Mouse (Mus musculus) right cerebral cortex, postnatal 25 days (tissue): Measurements from ENCODE around the gene Ptpn3.

Experiments used
- DNase-seq: peaks from one replicate; pipeline ENCODE4 v3.0.0; 2022

Gene Ptpn3

DNA sequence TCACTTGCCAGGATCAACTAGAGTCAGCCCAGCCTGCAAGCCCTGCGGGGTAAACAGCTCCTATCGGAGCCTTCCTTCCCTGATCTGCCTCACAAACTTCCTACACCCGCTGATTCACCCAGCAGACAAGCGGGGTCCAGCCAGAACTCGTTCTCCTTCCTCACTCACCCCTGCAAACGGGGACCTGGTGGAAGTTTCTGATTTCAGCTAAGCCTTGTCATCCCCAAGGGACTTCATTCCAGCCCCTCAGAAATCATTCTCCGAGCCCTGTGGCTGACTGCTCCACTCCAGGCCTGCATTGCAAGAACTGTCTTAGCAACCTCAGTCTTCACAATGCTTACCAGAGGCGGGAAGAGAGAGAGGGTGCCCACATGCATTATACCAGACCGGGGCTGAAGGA is 39.8 kb downstream of the Ptpn3 start:
- DNase-seq, result no peak

DNA sequence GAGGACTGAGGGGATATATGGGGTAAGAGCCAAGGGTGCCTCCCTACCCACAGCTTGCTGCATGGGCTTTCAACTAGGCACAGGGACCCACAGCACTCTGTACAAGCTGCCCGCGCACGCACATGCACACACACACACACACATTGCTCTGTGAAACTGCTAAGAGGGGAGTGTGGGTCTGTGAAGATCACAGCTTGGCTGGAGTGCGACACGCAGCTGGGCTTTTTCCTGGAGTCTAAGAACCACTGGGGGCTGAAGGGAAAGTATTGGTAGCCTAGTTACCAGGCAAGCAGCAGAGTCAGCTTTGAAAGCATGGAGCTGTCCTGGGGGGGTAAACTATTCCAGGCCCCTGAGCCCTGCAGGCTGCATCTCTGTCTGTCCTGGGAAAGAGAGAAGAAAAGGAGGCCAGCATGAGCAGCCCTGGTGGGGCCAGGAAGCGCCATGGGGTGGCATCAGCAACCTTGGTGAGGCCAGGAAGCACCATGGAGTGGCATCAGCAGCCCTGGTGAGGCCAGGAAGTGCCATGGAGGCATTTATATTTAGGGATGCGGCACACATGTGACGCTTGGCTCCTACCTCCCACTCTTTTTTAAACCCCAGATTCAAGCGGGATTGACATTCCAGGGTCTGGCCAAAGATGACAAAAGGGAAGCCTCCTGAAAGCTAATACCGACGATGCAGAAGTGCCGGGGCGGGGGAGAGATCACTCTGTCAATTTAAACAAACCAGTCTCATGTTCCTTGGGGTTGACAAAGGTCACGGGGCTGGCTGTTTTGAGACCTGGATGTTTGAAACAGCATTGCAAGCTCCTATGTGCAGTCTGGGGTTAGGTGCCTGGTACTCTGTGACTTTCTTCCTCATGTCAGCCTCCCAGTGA is 43.2 kb downstream of the Ptpn3 start:
- DNase-seq, result no peak

DNA sequence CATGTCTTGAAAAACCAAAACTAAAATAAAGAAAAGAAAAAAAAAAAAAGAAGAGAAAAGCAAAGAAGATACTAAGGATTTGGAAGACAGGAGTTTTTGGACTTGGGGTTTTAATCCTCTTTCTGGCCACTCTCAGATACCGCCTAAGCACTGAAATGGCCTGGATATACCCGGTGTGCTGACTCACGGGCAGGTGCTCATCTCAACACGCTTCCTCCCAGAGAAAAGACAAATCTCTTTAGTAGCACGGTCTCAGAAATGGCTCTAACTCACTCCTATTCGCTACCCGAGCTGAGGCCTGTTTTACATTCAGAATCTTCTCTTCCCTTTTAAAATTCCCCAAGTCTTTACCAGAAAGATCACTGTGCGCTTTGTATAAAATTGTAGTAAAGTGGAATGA is 44.2 kb downstream of the Ptpn3 start:
- DNase-seq, result no peak

DNA sequence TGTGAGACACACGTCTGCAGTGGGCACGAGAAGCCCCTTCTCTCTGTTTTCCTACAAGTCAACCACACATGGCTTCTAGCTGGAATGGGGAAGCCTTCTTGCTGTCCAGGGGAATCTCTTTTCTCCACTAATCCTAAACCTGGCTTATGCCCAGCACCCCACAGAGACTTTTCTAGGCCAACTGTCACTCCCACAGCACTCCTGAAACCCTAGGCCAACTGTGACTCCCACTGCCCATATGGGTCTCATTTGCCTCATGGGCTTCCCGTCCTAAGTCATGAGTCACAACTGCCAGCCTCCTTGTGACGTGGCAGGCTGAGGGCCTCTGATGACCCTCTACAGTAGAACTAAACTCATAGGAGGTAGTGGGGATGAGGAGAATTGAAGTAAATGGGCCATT is 44.9 kb downstream of the Ptpn3 start:
- no peak for DNase-seq

DNA sequence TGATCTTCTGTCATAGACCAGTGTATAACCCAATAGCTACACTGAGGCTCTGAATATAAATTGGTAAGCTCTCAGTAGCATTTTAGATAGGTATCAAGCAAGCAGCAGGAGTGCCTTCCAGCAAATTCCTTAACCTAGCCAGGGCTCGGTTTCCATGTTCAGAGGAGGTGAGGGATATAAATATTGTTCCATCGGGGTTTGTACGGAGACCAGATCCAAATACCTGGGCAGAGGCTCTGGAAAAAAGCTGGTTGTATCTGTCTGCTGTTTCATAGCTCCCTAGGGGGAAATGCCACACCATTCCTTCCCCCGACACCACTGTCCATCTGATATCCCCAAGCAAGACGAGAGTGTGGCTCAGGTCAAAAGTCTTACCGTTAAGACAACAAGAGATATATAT is 47.2 kb downstream of the Ptpn3 start:
- DNase-seq, result no peak

DNA sequence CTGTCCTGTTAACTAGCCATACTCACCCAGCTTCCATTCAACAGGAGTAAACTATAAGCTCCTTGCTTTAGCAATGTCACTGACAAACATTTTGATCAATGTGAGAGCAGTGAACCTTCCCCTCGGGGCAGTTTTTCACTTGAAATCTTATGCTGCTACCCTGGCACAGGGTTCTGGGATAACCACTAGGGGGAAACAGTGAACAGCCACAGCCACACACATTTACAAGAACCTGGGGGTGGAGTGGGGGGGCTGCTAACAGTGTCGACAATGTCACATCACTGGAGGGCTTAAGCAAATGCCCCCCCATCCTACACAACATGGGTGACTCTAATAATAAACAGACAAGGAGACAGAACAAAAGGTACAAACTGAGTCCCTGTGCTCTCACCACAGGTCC is 51.0 kb downstream of the Ptpn3 start:
- no peak for DNase-seq

DNA sequence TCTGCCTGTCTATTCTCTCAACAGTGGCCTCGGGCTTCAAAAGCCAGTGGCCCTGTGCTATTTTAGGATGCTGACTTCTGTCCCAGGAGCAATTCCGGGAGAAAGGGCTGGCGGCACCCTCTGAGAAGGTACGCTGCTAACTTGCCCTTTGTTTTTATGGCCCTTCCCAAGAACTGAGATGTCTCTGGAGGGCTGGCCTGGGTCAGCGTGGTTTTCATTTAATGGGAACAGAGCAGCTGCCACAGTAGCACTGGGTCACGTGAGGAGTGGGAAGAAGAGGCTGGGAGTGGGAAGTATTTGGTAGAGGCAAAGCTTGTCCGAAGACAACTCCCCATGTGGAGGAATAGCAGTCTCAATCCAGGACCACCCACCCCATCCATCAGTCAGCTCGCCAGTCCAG is 52.5 kb downstream of the Ptpn3 start:
- no peak for DNase-seq

DNA sequence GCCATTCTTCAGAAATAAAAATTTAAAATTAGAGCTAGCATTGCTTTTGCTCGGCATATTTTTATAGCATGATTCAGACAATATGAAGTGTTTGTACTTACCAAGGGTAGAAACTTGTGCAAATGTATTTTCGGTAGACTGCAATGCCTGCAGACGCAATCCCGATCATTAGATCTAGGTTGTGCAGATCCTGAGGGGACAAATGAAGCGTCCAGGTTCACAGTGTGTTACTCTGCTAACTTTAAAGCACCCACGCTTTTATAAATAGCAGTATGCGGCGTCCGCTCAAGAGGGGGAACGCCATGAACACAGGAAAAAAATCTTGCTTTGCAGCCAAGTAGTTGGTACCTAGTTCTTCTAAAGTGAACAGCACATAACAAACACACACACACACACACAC is 56.8 kb downstream of the Ptpn3 start:
- DNase-seq, result peak; percentile 18

DNA sequence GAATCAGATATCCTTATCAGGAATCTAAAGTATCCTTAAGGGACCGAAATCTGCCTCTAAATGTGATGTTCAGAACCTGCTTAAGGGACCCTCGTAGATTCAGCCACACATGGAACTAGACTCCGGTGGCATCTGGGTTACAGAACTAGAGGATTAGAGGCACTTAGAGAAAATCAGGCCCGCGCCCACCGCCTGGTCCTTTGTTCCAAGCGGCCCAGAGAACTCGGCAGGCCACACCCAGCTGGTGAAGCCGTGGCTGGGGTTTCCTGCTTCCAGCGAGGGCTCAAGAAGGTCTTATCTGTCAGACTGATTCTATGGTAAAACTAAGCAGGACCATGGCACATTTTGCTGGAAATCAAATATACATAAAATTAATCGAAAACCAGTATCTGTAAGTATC is 58.3 kb downstream of the Ptpn3 start:
- no peak for DNase-seq

DNA sequence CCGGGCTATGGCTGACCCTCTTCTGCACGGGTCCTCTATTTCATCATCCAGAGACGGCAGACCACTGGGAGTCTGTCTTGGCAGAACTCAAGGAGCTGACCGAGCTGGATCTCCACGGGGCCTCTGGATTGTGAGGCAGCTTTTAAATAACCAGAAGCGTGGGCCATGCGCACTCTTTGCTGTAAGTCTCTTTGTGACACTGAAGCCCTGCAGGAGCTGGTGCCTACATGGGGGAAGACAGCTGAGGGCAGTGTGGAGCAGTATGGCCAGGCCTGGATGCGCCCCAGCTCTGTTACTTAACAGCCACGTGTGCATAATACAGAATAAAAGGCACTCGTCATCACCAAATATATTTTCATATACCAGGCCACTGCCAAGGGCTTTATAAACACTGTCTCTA is 60.7 kb downstream of the Ptpn3 start:
- DNase-seq, result no peak

DNA sequence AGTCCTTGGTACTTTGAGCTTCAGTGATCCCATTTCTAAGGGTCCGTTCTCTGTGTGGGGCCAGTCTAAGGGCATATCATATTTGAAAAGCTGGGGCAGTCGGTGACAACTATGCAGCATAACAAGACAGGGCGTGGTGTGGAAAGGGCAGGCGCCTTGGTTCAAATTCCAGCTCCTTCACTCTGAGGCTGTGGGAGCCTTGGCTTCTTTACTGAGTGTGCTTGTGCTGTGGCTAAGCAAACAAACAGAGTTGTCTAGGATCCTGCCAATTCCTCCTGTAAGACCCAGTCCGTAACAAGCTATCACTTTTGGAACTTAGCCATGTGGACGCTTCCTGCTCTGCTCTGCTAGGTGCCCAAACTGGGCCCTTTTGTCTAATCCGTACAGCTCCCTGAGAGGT is 61.5 kb downstream of the Ptpn3 start:
- no peak for DNase-seq

DNA sequence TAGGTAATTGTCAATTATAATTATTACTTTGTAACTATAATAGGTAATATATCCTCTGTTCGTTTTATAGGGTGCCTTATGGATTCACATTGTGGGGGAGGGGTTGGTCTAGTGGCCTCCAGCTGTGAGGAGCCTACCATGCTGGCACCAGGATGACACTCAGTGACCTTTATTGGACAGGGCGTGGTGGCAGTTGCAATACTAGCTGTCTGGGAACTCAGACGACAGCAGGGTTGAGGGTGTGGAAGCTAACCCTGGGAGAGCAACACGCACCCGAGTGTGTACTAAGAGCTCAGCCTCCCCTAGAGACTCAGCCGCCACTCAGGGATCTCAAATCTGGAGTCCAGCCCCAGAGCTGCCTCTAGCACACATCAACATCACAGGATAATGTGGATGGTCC is 62.5 kb downstream of the Ptpn3 start:
- no peak for DNase-seq

DNA sequence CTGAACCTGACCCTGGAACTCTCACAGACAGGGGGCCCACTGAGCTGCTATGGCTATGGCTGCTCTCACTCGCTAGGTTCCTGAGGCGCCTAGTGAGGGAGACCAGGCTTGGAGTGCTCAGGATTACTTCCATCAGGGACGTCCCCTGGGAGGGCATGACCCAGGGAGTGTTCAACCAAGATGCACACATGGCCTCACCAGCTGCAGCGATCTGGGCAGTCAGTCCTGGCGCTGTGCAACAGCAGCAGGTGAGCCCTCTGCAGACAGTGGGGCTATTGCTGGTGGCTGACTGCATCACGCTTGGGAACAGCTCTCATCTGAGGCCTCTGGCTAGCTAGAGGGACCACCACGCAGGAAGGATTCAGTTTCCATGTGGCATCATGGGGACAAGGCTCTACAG is 63.5 kb downstream of the Ptpn3 start:
- no peak for DNase-seq

DNA sequence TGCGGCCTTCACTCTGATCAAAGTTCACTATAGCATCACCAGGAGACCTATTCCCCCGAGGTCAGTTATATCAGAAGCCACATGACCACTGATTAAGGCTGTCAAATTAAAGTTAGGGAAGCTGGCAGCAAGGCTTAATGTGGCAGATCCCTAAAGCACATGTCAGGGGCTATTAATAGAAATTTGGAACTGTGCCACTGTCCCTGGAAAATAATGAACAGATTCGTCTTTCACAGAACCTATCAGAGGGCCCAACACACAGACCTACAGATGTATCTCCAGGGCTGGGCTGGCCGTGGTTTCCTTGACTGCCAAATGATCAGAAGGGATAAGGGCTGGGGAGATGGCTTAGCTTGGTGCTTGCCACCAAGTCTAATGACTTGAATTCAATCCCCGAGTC is 65.1 kb downstream of the Ptpn3 start:
- no peak for DNase-seq

DNA sequence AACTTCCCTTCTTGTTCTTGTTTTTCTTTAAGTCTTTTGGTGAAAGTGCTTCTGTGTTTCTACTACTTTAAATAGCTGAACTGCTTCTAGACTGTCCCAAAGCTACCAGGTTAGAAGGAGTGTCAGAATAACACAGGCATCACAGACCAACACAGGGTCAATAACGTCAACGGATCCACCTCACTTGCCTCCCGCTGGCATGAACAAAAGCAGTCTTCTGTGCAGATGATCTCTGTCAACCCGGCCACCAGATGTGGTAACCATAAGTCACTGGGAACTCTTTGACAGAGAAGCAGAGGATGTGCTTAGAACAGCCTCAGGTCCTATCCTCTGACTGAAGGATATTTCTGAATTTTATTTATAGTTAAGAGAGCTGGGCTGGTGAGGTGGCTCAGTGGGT is 65.9 kb downstream of the Ptpn3 start:
- DNase-seq, result no peak

DNA sequence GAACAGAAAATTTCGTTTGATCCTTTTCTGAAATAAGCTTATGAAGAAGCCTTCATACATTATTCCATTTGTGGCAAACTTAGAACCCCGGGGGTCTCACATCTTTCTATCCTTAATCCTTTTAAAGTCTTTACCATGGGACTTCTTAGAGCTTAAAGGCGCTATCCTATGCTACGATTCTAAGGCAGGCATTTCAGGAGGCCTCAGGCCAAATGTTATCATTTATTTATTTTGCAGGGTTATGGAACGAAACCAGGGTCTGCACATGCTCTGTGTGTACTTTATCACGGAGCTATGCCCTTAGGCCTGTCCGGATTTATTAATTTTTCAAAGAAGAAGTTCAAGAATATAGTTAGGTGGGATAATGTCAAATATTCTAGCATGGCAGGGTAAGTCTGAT is 67.3 kb downstream of the Ptpn3 start:
- DNase-seq, result no peak

DNA sequence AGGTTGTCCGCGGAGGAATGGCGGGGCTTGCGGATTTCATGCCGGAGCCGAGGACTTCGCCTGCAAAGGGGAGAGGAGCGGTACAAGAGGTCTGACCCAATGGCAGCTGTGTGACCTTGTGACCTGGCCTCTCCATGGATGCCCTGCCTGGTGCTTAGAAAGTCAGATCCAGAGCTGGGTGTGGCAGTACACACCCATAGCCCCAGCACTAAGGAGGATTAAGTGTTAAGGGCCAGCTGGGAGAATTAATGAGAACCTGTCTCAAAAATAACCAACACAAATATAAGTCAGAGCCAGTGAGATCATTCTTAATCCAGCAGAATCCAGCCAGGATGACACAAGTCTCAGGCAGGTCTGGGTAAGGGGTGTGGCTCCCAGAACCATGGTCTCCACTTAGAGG is 69.2 kb downstream of the Ptpn3 start:
- DNase-seq, result no peak

DNA sequence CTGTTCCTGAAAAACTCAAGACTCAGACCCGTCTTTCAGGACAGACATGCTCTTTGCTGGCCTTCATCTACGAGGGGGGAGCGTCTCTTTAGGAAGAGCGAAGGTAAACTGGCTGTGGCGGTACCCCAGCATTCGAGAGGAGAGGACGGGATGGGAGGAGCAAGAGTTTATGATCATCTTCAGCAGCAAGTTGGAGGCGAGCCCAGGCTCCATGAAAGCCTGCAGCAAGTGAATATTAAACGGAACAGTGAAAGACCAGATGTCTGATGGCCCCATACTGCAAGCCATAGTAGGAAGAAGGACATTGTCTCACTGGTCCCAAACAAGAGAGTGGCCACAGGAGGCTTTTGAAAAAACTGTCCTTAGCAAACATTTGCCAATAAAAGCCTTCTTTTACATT is 70.3 kb downstream of the Ptpn3 start:
- DNase-seq, result no peak

DNA sequence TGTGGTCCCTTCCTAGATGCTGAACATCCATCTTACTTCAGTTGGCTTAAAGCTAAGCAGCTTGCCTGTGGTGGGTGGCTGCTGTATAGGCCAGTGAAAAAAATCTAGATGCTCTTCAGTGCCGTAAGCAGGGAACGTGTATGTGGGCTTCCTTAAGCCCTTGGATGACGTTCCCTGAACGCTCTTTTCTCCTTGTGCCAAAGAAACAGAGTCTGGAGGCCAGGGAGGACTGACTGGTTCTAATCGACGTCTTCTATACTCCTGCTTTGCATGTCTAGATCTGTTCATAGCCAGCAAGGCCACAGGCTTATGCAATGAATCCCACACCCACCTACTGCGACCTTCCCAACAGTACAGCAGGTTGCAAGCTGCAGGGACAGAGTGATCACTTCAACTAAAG is 71.3 kb downstream of the Ptpn3 start:
- peak; percentile 28 for DNase-seq

DNA sequence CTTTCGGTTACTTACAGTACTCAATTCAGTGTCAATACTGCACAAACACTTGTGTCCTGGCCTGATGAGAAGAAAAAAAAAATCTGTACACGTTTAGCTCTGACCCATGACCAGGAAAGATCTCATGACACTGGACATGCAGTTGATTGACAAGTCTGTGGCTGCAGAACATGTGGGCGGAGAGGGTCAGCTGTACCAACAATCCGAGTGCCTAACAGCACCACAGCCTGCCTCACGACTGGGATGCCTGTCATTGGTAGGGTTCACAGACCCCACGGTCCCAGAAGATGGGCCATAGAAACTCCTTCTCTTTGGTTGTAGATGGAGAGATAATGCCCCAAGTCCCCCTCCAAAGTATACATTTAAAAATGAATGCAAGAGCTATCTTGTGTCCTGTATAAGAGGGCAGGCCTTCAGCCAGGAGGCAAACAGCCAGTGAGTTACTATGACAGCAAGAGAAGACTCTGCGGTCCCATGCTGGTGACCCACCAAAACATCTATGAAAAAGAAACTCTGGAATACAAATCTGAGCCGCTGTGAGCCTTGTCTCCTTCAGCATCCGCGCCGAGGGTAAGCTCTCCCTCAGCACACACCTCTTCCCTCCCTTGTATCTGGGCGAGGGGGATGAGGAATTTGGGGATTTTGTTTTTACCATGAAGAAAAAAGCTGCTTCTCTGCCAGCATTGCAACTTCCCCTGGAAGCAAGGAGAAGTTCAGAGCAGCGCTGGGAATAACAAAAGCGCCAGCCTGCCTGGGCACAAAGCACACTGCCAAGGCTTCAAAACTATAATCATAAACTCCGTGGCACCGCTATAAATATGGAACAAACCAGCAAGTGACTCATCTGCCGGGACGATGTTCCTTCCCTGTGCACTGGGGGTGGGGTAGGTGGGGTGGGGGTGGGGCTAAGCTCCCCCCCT is 72.8 kb downstream of the Ptpn3 start:
- DNase-seq, result peak; percentile 40

DNA sequence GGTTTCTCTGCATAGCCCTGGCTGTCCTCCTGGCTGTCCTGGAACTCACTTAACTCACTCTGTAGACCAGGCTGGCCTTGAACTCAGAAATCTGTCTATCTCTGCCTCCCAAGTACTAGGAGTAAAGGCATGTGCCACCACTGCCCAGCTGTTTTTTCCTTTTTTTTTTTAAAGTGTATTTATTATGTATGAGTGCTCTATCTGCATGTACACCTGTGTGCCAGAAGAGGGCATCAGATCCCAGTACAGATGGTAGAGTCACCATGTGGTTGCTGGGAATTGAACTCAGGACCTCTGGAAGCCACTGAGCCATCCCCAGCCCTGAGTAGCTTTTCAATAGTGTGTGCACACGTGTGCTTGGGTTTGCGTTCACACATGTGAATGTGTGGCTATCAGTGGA is 76.9 kb downstream of the Ptpn3 start:
- DNase-seq, result no peak

DNA sequence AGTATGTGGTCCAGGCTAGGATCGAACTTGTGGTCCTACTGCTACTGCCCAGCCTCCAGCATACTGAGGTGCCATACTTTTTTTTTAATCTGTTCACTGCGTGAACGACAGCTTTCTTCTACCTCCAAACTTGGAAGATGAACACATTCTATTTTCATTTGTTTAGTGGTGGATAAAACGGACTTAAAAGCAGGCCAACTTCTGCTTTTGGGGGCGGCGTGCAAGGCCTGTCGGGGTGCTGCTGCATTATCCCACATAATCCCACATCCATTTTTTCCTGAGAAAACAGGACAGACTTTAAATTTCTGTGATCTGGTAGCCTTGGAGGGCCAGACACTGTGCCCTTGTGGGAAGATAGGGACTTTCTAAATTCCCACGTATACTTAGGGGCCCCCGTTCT is 83.9 kb downstream of the Ptpn3 start:
- DNase-seq, result no peak

DNA sequence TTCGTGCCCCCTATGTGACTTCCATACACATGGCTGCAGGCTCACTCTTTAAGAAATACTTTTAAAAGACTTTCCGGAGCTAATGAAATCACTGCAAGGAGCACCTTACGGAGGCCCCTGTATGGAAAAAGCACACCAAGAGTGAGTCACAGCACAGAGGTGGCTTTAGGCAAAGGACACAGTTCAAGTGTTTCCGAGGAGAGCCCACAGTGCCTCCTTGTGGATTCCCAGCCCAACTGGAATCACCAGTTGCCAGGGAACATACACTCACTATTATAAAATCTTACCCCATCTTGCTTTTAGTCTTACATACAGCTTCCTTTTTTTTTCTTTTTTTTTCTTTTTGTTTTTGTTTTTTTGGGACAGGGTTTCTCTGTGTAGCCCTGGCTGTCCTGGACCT is 85.1 kb downstream of the Ptpn3 start:
- DNase-seq, result no peak

DNA sequence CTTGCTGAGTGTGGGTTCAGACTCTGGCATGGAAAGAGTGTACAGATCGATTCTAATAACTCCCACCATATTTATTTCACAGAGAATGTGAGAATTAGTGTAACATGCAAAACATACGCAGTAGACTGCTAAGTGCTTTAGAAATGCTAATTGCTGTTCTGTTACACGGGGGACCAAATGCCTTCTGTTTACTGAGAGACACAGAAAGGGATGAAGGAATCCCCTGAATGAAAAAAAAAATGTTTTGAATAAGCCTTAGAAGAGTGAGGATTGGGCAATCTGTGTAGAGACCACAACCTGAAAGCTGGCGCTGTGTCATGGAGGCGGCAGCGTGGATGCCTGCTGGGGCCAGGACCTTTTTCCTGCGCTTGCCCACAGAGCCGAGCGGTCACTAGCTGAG is 86.8 kb downstream of the Ptpn3 start:
- no peak for DNase-seq
